Mouse (Mus musculus) adrenal gland, adult 2 months (tissue): ENCODE data around the gene Blm. TPM values are rescaled to one million over a fixed set of nuclear protein-coding genes. Genes with fewer than 3 reads are reported as not detected.
A peak's percentile ranks its signal among the peaks of the same experiment; 100 is the strongest.
"Not testable (repeated sequence)": the region's sequence is repeated elsewhere in the genome, so short reads cannot be mapped to it uniquely, and the experiment has no call there.

Experiments
- DNase-seq: peaks from one replicate; pipeline ENCODE4 v3.0.0; 2021
- polyA plus RNA-seq: library from polyadenylated mRNA; depleted of rRNA; stranded (reverse); fragments of >200 nt; gene quantifications from 2 replicates; pipeline ENCODE4 v1.2.3, GENCODE M21; 2012
- total RNA-seq, 2 experiments: library from RNA; stranded (reverse); gene quantifications; 2 replicates each; pipeline ENCODE4 v1.2.3; 2021

Blm gene
- total and polyA plus RNA-seq, 3 experiments = 0.17 to 3.1 (median 2.0) TPM

DNA sequence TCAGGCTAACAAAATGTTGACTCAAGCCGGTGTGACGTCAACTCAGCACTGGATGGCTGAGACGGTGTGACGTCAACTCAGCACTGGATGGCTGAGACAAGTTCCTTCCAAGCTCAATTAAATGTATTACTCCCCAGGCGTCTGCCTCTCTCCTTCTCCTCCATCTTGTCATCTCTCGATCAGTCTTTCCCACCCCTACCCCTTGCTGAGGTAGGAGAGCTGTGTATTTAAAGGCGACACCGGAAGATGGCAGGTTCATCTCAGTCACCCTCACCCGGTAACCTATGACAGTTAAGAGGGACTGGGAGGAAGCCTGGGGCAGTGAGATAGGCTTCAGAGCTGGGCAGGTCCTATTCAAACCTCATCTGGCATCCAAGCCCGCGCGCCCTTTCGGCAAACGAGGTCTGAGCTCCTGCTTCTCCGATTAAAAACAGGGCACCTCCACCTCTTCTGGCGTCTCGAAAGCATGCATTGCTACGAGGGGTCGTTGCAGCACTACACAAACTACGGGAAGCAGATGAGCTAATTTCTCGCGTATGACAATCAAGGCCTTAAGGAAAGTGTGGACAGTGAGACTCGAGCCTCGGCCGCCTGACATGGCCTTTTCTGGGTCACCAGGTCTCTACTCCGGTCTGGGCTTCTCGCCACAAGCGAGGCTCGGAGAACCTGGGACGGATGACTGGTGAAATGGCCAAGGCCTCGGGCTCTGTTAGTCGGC lies 469 bp downstream of the Blm start:
- DNase-seq = no peak

DNA sequence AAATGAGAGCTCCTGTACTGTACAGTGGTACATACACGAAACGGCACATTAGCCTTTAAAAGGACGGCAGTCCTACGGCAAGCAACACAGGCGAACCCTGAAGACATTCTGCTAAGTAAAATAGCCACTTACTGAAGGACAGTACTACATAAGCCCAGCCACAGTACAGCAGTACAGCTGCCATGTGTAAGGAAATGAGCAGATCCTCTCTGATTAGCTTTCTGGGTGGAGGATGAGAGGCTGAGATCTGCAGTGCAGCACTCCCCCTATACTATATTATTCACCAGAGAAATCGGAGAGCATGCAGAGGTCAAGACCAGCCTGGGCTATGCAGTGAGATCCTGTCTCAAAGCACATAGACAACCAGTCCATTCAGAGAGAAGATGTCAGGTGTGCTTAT lies 3.8 kb downstream of the Blm start:
- no peak for DNase-seq

DNA sequence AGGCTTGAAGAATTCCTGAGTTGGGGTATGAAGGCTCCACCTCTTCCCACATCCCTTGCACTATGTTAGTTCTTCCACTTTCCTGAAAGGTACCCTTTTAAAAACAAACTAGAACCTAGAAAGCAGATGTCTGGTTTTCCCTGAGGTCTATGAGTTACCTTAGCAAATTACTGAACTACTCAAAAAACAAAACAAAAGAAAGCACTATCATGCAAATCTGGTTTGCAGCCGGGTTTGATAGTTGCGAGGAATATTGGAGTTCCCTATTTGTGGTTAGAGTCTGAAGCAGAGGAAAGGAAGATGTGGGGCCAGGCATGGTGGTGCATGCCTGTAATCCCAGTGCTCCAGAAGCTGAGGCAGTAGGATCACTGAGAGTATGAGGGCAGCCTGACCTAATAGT lies 4.3 kb downstream of the Blm start:
- DNase-seq = no peak

DNA sequence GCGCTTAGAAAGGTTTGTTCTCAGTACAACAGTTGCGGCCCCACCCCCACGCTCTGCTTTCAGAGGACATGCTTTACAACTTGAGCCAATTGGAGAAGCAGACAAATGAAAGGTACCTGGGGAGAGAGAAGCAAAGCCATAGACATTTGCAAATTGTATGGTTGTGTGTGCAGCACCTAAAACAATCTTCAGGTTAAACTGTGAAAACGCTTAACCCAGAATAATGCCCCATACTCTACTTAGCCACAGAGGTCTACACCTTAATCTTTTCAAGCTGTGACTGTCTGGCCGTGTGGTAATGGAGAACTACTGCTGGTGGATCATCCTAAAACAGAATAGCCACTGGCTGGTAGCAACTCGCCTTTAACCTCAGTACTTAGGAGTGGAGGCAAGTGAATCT lies 8.2 kb downstream of the Blm start:
- no peak for DNase-seq

DNA sequence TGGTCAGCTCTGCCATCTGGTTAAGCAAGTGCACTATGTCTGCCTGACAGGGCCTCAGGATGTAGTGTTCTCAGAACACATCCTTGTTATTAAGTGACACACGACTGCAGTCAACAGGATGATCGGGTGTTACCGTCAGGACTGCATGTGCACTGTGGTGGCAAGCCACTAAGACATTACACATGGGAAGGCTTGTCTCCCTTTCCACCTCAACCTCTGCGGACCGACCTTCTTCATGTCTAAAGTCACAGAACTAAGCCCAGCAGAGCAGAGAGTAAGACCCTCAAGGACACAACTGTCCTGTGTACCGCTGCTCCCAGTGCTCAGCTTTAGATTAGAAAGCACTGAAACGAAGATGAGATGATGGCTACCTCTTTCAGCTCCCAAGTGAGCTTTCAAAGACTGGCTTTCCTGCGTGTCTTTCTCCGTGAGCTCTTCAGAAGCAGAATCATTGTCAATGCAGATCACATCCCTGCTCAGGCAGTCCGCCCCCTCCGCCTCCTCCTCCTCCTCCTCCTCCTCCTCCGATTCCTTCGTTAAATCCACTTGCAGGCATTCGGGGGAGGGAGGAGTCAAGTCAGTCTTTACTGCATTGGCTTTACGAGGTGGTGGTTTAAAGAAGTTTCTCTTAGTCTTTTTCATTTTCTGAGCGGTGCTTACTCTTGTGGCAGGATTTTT lies 22.4 kb downstream of the Blm start:
- DNase-seq = no peak

DNA sequence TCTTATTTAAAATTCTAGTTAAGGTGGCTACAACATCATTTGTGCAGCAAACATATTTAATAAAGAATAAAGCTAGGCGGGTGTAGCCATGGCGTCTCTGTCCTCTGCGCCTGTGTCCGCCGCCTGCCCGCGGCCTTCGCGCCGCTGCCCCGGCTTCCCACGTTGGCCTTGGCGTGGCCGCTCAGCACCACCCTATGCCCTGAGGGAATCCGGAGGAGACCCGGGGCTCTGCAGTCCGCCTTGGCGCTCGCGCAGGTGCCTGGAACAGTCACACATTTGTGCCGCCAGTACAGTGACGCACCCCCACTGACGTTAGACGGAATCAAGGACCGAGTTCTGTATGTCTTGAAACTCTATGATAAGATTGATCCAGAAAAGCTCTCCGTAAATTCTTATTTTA lies 27.2 kb downstream of the Blm start:
- DNase-seq = not testable (repeated sequence)

DNA sequence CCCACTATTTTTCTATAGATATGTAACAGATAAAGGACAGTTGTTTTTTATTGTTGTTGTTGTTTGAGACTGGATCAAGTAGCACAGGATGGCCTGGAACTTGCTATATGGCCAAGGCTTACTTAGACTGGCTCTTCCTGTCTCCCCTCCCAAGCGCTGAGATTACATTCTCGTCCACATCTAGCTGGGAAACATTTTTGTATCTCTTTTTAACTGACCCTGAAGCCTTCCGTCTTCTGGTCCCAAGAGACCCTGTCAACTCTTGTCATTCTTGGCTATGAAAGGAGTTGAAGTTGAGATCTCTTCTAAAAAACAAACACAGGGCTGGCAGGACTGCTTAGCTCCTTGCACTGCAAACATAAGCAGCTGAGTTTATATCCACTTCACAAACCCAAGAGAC lies 28.9 kb downstream of the Blm start:
- no peak for DNase-seq

DNA sequence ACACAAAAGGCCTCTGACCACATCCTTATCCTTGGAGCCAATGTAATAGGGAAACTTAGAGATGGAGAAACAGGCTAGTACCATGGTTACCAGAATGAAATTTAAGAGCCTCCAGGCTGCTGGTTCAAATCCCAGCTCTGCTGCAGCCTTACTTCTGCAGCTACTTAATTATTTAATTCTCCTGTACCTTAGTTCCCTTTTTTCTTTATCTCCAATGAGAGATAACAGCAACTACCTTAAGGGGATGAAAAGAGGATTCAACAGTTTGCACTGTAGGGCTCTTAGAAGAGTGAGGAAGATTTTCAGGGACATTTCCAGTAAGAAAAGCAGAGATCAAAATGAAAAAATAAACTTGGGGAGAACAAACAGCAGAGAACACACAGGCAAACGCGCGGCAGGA lies 30.0 kb downstream of the Blm start:
- no peak for DNase-seq

DNA sequence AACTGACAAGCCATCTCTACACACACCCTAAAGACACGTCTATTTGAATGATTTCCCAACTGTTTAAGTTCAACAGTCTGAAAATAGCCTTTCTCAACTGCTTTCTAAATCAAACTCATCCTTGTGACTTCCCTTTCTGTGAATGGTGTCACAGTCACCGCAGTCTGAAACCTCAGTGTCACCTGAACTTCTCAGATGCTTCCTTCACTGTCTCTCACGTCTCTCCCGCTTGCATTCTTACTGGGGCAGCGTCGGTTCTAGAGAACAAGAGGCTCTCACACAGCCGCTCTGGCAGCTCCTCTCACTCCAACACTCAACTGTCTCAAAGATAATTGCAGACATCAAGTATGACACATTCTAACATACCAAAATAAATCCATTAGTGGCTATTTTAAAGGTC lies 33.9 kb downstream of the Blm start:
- DNase-seq = no peak

DNA sequence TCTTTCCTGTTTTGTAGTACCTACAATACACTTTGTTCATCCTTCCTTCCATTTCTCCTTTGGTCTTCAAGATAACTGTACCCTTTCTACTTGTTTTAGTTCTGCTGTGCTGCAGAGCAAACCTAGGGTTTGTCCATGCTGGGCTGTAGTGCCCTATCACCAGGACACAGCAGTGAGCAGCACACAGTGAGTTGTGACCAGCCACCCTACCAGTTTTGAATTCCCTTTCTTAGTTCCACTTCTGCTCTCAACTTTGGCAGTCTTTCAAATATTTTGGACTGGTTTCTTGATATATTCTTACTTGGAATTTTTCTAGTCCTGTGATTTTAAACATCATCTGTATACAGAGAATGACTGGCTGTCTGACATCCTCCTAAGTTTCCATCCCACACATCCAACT lies 34.8 kb downstream of the Blm start:
- no peak for DNase-seq

DNA sequence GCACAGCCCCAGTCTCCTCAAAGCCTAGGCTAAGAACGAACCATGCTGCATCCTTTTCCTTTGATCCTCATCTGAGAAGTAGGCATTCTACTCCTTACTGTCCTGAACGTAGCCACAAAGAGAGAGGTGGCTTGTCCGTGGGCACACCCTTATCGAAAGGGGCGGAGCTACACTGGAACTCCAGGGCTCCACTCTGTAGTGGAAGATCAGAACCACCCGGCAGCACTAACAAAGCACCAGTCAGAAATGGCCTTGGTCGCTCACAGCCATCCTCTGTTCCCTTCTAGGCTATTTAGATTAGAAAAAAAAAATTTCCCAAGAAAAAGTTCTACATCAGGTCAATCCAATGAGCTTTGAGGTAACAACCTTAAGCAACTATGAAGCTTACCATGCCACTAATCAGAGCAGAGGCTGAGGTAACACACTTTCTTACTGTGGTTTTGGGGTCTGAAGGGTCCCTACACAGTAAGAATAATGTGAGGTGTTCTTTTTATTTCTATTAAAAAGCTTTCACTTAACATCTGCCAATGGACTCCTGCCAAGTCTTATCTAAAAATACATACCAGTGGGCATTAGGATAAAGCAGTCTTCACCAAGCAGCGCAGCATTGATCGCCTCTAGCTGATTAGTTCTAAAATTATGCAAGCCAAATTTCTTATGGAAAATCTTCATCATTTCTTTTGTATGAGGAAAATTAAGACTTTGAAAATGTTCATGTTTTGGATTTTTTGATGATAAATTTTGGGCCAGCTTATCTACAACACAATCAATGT lies 35.5 kb downstream of the Blm start:
- DNase-seq = peak; percentile 34

DNA sequence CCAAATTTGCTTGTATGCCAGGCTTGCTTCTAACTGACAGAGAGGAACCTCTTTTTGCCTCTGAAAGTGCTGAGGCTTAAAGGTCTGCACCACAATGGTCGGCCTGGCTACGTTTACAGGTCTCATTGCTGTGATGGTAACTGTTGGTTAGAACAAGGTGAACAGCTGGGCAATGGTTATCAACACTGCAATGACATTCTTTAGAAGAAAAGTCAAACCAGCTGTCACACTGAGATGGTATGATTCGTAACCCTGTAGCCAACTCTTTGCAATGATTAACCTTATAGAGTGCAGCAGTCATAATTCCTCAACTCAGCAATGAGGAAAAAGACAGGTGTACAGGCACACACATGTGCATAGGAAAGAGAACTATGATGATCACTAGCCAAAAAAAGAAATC lies 38.3 kb downstream of the Blm start:
- DNase-seq = no peak

DNA sequence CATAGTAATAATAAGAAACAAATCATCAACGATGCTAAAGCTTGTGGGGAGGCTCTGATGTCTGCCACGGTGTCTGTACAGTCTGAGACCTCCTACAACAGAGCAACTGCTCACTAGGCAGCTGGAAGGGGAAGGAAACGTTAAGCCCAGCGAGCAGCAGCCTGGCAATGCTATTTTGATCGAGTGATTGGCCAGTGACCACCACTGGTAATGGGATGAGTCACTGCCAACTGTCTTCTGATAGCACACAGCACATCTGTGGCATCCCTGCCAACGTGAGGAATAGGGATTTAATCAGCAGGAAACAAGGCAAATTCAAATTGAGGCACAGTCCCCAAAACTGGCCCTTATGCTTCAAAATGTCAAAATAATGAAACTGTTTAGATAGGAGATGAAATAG lies 39.7 kb downstream of the Blm start:
- DNase-seq = peak; percentile 35

DNA sequence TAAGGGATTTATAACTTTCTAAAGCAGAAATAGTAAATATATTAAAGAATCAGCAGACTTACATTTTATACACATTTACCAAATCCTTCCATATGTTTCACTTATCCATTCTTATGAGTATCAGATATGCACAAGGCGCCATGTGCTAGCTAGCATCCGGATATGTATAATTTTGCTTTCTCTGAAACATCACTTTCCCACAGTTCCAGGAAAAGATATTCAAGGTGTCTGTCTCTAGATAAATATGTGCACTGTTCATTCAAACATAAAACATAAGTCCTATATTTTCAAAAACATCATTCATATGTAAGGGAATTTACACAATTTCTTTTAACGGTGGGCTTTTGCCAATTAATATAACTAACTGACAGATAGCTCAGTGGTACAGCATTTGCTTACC lies 42.9 kb downstream of the Blm start:
- DNase-seq = no peak

DNA sequence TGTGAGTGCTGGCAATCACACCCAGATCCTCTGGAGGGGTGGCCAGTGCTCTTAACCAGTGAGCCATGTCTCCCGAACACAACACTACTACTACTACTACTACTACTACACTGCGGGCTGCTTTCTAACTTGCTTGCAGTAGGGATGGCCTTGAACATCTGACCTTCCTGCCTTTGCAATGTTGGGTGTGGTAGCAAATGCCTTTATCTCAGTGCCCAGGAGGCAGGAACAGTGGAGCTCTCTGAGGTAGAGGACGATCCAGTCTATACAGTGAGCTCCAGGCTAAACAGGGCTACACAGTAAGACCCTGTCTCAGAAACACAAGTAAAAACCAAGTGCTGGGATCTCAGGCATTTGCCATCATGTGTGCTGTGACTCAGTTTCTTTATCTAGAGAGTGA lies 43.8 kb downstream of the Blm start:
- no peak for DNase-seq

DNA sequence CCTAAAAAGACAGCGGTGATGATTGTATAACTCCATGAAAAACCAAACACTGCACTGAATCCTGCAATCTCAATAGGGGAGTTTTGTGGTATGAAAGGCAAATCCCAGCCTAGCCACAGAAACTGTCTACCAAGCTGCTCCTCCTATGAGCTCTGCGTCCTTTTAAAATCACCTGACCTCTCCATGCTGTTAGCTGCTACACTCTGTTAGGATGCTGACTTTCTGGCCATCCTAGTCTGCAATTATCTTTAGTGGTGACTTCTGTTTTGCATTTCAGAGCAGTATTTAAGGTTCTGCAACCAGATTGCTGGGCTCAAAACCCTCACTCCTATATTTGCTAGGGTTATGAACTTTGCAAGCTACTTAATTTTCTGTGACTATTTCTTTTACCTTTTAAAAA lies 44.6 kb downstream of the Blm start:
- no peak for DNase-seq

DNA sequence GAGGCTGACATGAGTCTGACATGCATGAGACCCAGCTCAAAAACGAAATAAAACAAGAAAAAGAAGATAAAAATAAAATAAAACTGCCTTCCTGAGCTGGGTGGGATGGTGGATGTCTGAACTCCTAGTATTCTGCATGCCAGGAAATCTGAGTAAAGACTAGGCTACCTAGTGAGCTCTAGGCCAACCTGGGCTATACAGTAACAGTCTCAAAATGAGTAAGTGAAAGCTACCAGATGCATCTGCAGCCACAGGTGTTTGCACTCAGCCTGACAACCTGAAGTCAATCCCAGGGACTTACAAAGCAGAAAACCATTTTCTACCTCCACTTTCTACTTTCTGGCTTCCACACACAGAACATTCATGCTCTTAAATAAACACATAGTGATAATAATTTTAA lies 45.5 kb downstream of the Blm start:
- no peak for DNase-seq

DNA sequence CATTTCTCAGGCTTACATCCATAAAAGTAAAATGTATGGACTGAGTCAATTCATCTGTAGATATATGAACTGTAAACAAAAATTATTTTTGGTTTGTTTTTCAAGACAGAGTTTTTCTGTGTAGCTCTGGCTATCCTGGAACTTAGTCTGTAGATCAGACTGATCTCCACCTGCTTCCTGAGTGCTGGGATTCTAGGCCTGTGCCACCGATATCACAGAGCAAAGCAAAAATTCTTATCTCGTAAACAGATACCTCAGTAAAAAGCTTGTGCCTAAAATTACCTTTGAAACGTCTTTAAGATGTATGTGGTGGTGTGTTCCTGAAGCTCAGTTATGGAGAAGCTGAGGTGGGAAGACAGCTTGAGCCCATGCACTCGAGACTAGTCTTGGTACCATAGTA lies 47.7 kb downstream of the Blm start:
- no peak for DNase-seq

DNA sequence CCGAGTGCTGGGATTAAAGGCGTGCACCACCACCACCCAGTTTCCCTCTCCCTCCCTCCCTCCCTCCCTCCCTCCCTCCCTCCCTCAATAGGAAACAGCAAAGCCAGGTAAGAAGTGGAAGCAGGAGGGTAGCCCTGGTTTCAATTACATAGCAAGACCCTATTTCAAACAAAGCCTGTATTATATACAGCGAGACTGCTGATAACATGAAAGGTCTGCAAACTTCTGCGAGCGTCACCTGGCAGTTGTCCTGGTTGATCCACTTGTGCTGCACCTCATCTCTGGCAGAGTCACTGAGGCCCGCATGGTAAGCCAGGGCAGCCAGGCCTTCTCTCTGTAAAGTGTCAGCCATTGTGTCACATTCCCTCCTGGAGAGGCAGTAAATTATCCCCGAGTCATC lies 54.8 kb downstream of the Blm start:
- no peak for DNase-seq

DNA sequence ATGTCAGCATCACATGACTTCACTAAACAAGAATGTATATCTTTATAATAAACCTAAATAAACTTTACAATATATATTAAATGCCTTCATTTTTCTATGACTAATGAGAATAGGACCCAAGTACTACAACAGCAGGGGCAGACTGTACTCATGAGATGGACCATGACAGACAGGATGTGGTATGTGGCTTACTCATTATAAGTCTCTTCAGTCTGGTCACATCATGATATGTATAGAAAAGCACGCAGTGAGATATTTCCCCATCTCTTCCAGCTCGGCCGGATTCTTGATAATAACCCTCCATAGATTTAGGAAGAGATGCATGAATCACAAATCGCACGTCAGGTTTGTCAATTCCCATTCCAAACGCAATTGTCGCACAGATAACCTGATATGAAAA lies 61.1 kb downstream of the Blm start:
- DNase-seq = no peak

DNA sequence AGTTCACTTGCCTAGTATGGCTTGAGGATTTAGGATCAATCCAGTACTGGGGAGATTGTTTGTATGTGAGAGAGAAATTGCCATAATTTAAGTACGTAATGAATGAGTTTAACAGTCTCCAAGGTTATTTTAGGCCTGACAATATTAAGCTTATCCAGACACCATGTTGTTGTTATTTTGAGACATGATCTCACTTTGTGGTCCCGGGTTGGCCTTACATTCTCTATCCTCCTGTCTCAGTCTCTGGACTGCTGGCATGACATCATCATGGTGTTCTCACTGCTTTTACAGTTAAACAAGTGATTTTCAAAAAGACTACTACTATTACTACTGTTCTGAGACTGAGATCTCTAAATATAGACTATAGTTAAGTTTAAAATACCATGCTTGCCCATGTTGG lies 66.1 kb downstream of the Blm start:
- no peak for DNase-seq

DNA sequence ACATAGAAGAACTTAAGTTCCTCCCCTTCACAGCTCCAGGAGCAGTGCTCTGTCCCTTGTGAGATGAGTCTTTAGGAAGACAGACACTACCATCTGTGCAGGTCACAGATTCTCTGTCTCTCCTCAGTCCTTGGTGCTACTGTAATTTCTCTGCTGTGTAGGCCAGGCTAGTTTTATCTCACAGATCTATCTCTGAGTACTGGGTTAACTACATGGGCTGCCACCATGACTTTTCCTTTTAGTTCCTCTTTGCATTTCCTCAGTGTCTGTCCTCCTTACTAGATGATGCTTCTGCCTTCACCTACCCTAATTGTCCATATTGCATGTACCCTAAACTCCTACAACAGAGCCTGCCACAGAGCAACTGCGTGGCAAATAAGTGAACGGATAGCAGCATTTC lies 67.6 kb downstream of the Blm start:
- no peak for DNase-seq

DNA sequence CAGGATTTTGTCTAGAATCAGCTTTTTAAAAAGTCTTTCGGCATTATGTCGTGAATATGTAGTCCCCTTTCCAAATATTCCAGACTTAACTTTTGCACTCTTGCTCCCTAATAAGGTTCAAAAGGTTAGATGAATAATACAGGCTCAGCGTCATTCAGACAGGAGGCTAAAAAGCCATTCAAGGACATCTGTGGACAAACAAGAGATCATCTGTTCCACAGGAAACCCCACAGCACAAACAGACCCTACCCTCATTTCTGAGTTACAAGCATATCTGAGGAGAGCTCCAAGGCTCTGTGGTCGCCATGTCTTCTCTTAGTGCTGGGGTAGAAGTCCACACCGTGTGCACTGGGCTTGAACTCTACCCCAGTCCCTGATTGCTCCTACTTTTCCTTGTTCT lies 70.1 kb downstream of the Blm start:
- no peak for DNase-seq

DNA sequence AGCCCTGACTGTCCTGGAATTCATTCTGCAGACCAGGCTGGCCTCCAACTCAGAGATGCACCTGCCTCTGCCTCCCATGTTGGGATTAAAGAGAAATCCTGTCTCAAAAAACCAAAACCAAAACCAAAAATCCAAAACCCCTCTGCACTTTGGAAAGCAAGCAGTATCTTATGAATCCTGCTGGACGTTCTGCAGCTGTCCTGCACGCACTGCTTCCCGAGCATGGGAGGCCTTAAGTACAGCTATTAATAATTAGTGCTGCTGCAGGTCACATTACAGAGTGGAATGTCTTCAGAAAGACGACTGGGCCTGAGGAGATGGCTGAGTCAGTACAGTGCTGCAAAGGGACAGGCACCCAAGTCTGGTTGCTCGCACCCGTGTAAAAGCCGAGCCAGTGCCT lies 73.0 kb downstream of the Blm start:
- DNase-seq = no peak
